Mouse (Mus musculus) regulatory T cell (primary cell): ENCODE results near the gene Sh3pxd2b.

Source experiments
- in situ Hi-C: fragments of 300-600 bp; cut with MboI, MseI; formaldehyde crosslinking; loops from one replicate; pipeline ENCODE4 v1.15.1; 2025; ENCODE audit warnings: high pct_unique_total_duplicates

Gene Sh3pxd2b

DNA sequence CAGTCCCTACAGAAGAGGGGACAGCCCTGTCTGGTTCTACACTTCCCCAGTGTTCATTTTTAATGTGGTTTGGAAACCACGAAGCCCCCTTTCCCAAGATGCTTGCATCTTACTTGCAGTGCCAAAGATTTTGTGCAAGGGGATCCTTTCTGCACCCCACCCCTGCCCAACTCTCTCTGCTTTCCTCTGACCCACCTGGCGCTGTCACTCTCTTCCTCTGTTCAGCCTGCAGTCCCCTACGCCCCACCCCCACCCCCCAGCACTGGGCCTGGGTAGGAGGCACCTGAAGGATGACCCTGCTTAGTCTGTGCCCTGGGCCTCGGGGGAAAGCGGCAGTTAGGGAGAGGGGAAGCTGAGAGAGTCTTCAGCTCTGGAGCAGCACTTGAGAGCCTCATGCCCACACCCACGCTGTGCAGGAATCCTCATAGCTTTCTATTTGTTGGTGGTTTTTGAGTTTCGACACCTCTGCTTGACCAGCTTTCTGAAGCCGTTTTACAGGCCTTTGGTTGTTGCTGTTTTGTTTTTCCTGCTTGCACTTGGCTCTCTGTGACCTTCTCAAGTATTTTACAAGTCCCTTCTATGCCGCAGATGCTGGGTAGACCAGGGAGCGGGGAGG lies 77.5 kb downstream of the Sh3pxd2b start:
- in situ Hi-C loops: no loop called here

DNA sequence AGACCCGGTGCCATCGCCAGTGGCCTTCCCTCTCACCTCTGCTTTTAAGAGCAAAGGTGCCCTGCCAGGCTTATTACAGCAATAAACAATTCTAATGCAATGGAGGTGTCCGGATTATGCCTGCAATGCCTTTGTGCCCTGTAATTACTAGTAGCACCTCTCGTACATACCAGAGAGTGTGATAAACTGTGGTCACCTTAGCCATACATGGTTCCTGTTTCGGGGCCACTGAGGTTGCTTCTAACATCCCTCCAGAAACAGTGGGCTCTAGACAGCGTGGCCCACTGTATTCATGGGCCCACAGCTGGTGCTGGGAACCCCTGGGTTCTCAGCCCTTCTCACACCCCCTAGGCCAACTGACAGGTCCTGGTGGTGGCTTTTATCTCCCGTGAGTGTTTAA lies 79.9 kb downstream of the Sh3pxd2b start:
- in situ Hi-C loops: no loop called here

DNA sequence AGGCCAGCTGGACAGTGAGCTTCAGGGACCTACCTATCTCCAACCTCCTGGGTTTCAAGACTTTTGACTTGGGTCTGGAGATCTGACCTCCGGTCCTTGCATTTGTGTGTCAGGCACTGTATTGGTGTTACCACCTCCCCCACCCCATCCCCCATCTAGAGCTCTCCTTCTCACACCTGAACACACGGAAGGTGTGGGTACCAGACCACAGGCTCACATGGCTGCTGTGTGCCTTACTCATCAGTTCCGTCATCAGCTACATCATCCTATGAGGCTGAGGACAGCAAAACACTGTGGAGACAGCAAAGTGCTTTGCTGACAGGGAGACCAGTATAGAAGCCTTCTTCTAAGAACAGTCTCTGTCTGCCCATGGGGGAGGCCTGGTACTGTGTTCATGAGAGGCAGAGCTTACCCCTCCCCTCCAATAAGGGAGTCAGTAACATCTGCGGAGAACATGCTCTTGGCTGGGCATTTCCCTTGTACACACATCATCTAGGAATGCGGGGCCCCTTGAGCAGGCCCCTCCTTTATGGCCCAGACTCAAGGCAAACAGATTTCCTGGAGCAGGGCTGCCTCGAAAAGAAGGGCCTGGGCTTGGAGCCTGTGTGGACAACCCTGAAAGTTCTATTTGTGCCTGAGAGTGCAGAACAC lies 87.9 kb downstream of the Sh3pxd2b start:
- in situ Hi-C loops: no loop called here

DNA sequence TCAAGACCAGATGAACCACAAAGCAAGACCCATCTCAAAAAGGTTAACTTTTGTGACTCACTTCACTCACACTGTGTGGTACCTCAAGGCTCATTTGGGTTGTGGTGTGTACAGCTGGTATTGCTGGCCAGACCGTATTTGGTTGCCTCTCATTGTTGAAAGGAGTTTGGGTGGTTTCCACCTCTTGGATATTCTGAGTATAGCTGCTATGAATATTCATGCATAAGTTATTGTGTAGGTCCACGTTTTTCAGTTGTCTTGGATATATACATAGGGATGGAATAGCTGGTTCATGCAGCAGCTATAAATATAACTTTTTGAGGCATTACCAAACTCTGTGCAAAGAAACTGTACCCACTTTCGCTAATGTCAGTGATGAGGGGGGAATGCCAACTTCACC lies 95.0 kb downstream of the Sh3pxd2b start:
- in situ Hi-C loops: no loop called here

DNA sequence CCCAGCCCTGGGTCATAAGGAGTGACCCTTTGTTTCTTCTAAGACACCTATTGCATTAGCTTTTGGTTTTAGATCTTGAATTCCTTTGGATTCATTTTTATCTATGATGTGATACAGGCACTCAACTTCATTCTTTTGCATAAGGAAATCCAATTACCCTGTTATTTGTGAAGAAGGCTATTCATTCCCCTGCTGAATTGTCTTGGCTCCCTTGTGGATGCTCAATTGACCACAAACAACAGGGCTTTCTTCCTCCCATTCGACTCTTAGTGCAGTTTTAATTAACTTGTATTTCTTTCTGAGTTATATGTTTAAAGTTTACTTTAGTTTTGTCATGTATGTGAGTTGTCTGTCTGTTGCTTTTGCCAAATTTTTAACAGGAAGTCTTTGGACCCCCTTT lies 96.6 kb downstream of the Sh3pxd2b start:
- in situ Hi-C loops: no loop called here

DNA sequence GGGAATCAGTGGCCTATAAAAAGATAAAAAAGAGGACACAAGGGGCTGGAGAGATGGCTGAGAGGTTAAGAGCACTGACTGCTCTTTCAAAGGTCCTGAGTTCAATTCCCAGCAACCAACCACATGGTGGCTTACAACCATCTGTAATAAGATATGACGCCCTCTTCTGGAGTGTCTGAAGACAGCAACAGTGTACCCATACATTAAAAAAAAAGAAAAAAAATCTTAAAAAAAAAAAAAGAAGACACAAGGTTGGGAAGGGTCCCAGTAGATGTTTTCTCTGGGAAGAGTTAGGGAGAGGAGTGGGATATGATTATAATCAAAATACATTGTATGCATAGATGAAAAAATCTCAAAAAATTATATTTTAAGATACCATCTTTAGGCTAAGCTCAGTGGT lies 97.5 kb downstream of the Sh3pxd2b start:
- in situ Hi-C loops: loop anchor here (5.0 kb wide), 1 partner anchor 147 kb away; no protein-coding TSS in a partner anchor

DNA sequence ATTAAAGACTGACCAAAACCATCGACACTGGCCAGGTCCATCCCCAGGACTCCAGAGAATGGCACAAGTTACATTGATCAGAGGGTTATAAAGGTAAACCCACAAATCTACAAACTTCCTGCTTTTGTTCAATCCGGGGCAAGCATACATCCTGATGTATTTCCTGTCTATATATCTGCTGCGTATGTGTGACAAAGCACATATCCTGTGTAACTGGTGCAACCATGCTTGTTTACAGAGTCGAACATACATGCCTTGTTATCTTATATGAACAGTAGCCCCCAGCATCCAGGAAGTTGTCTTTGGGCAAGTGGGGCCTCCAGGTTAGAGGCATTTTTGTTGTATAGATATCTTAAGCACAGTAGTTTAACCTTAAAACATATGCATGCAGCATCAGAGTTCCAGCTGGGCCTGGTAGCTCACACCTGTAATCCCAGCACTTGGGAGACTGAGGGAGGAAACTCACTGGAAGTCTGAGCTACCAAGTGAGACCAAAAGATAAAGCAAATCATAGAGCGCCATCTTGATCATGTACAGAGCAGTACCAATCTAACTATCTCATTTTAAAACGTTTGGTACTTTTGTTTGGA lies 98.1 kb downstream of the Sh3pxd2b start:
- in situ Hi-C loops: loop anchor here (5.0 kb wide), 1 partner anchor 147 kb away; no protein-coding TSS in a partner anchor

DNA sequence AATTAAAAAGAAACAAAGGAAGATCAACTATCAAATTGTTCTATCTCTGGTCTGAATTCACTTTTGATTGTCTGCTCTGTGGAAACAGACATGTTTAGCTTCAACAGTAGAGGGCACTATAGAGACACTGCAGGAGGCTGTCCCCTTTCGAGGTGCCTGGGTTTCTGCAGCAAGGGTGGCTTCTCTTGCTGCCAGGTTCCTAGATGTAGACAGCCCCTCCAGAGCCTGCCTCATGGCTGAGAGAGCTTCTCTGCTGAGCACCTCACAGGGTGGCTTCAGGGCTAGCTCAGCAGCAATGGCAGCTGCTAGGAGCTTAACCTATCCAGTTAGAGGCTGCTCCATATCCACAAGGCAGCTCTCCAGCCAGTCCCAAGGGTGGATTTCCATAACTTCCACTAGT lies 102.6 kb downstream of the Sh3pxd2b start:
- in situ Hi-C loops: no loop called here

DNA sequence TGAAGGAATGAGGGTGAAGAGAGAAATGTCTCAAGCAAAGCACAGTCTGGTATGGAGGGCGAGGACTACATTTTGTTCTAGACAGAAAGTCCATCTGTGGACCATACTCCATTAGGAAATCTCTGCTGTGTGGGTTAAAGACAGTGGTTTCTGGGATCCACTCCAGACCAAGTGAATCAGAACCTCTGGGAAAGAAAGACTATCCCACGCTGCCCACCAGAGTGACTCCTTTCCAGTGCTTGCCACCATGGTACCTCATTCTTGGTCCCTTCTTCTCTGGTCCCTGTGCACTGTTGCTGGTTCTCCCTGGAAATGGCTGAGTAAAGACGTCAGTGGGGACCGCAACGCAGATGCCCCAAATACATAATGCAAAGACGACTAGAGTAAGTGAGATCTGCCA lies 103.7 kb downstream of the Sh3pxd2b start:
- in situ Hi-C loops: no loop called here

DNA sequence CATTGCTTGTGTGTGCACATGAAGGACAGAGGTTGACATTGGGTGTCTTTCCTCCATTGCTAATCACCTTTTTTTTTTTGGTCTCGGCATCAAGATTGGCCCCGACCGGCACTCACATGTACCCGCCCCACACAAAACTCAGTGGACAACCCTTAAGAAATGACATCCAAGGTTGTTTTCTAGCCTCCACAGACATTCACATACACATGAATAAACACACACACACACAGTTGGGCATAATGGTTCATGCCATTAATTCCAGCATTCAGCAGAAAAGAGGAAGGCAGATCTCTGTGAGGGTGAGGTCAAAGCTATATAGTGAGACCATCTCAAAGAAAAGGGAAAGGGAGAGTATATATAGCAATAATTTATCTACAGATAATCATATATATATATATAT lies 105.1 kb downstream of the Sh3pxd2b start:
- in situ Hi-C loops: no loop called here

DNA sequence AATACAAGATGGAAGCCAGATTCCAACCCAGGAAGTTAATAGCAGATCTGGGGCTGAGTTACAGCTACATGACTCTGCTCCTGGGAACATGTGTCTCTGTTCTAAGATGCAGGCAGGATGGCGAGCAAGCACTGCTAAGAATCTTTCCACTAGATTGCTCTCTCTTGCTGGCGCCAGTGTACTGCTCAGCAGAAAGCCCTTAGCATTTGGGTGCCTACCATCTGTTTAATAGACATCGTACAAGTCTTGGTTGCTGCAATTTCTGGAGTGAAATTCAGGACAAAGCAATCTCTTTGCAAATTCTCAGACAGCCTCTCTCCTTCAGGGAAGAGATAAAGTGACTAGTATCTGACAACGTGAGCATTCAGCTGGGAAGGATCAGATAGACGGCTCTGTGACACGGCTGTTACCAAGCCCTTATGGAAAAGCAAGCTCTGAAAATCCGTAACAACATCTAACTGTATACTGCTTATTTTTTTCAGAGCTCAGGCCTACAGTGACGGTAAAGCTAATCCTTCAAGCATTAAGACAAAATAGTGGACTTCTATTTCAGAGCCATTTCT lies 105.8 kb downstream of the Sh3pxd2b start:
- in situ Hi-C loops: no loop called here

DNA sequence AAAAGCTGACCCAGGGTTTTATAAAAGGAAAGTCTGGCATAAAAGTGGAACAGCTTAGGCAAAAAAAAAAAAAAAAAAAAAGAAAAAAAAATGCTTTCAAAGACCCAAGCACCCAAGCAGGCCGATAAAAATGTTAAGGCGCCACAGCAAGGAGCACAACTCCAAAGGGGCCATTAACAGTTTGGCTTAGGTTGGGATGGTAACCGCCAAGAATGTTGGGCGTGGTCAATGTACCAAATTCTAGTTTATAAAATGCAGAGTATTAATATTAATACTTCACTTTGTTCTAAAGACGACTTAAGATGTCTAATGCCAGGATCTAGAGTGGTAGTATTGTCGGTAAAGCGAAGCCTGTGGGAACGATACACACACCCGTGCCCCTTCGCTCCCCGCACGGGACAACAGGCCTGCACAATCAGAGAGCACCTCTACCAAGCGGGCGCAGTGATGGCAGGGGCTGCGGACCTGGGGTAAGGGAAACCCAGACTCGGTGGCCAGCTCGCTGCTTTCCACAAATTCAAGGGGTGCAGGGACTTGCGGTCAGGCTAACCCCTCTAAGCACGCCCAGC lies 106.7 kb downstream of the Sh3pxd2b start:
- in situ Hi-C loops: no loop called here

DNA sequence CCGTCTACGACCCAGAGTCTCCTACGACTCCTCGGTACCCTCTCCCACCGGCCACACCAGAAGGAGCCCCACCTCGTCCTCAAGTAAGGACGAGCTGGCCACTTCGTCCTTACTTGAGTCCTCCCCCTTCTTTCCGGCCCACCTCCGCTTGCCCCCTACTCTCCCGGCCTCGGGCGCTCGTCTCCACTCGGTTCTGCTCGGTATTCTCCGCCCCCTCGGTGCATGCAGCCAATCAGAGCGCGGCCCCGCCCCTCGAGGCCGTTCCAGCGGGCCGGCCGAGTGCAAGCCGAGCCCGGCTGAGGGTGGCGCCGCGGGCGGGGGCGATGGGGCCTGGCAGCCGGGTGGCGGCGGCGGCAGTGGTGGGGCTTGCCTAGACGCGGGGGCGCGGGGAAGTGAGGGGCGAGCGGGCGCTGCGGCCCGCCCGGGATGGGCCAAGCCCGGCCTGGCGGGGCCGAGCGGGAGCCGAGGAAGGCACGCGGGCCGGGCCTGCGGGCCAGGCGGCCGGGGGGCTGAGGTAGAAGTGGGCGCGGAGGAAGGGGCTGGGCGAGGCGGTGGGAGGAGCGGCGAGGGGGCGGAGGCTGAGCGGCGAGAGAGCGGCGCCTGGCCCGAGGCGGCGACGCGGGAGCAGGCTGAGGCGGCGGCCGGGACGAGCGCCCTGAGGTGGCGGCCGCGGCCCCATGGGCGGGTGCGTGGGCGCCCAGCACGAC lies 107.3 kb downstream of the Sh3pxd2b start, which contains the start of gene Ubtd2:
Gene Ubtd2, plus strand, starts transcription at position 571 of the 707 bp plus-strand sequence.
- in situ Hi-C loops: no loop called here

DNA sequence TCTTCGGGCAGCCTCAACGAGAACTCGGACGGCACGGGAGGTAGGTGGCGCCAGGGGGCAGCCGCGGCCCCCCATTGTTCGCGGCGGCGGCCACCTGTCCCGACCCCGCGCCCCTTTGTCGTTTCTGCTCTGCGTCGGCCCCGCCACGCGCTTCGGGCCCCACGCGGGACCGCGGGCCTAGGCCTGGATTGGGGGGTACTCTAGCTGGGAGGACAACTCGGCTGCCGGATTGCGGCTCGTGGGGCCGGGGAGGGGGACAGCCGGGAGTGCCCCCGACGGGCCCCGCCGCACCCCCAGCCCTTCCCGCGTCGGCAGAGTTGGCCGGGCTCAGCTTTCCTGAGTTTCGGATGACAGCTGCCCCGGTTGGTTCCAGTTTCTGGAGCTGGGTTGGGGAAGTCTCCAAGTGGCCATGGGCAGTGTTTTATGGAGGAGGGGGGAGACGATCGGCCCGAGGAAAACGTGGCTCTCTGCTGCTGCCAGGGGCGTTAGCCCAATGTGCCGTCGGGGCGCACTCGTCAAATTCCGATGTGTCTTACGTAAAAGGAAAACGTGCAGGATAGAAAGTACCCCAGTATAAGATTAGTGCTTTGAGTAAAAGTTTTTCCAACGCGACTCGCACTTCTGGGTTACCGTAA lies 108.0 kb downstream of the Sh3pxd2b start:
- in situ Hi-C loops: no loop called here

DNA sequence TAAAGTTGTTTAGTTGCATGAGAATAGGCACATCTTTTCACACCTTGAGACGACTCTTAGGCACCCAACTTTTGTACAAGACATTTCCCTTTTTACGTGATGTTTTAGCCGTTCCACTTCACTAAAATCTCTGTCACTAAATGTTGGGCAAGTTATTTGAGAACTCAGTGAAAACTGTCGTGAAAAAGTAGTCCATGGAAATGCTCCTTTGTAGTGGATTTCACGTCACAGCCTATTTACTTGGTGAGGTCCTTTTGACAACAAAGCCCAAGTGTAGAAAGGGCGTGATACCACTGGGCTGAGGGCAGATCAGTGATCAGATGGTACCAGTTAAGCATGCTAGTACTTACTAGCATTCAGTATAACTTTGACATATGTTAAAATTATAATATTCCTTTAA lies 108.7 kb downstream of the Sh3pxd2b start:
- in situ Hi-C loops: no loop called here

DNA sequence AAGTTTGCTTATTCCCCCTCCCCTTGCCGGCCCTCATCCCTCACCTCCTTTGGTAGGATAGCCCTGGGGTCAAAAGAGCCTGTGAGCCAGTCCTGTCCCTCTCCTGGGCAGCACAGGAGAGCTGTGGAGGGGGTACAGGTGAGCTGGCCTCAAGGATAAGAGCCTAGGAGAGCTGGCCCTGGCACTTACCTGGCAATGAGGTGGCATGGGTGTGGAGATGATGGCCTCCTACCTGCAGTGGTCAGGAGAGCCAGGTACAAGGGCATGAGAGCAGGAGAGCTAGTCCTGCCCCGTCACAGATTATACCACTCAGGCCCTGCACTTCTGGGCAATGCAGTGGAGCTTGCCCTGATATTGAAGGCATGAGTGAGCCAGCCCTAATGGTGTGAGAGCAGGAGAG lies 116.7 kb downstream of the Sh3pxd2b start:
- in situ Hi-C loops: no loop called here

DNA sequence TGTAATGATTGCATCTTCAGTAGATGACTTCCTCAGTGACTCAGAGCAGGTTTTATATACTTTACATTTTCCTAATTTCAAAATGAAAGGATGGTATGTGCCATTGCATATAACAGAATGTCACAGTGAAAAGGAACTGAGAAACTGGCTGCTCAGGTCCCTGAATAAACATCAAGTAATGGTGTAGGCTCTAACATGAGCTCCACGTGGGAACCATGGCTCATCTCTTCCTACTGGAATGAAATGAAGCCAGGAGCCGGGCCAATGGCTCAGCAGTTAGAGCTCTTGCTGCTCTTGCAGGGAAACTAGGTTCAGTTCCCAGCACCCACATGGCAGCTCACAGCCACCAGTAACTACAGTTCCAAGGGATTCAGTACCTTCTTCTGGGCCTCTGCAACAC lies 124.3 kb downstream of the Sh3pxd2b start:
- in situ Hi-C loops: loop anchor here (10.0 kb wide), 1 partner anchor 367 kb away; no protein-coding TSS in a partner anchor

DNA sequence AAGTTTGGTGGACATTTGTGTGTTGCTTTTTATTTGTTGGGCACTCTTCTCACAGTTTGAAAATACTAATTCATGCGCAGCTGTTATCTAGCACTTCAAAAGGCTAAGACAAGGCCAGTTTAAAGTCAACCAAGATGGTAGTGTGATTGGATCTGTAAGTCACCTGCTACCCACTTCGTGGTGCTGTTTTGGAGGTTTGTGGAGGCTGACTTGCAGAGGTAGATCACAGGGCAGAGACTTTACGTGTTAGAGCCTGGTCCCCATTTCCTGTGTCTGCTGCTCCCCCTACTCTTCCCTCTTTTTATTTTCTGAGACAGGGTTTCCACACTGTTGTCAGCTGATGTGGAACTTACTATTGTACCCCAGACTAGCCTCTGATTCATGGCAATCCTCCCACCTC lies 127.1 kb downstream of the Sh3pxd2b start:
- in situ Hi-C loops: loop anchor here (10.0 kb wide), 1 partner anchor 370 kb away; no protein-coding TSS in a partner anchor

DNA sequence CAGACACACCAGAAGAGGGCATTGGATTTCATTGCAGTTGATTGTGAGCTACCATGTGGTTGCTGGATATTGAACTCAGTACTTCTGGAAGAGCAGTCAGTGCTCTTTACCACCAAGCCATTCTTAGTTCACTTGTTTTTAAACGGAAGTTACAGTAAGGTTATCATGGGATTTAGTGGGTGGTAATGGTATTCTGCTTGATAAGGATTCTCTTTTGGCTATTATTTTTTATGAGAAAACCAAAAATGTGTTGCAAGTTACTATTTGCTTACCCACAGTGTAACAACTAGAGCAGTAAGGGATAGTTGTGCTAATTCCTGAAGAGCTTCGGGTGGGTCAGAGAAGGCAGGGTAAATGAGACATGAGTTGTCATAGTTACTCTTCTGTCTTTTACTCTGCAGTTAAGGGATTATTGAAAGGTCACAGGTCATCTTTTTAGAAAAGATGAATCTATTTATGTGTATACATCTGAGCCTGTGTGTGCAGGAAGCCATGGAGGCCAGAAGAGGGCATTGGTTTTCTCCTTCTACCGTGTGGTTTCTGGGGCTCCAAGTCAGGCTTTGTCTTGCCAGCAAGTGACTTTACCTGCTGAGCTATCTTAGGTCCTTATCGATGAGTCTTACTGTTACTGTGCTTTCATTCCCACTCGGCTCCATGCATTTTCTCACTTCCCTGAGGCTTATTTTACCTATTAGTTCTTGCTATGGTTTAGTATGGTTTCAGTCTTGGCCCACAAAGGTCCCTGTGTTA lies 128.0 kb downstream of the Sh3pxd2b start:
- in situ Hi-C loops: loop anchor here (10.0 kb wide), 1 partner anchor 371 kb away; no protein-coding TSS in a partner anchor
